ENCODE assay signal across 11 mouse cellular contexts in genomic region chr9:77463861-77464260, GRCm38 (mm10).
DNase-seq lines count a peak whose midpoint lies in the region; ATAC-seq lines count a peak whose summit lies in the region.
"Had no signal": no experiment of that assay in that cellular context is flagged by ENCODE, and none has a peak within 500 bp of the region (broad histone marks: within the 10 kb centered on the region; RNA-seq: fewer than 3 reads in every experiment).

No protein-coding gene starts in this region.

- H3K27me3 ChIP-seq in embryonic facial prominence, embryonic 12.5 days = no peaks in the 10 kb centered on the region
- H3K27me3 ChIP-seq in limb, embryonic 15.5 days = no peaks in the 10 kb centered on the region
- H3K27me3 ChIP-seq: midbrain, embryonic 13.5 days had no signal

- no peak overlapping the region for H3K4me2 ChIP-seq in embryonic facial prominence, embryonic 12.5 days (replicated peaks)
- H3K4me2 ChIP-seq in limb, embryonic 15.5 days = no peak overlapping the region
- H3K4me2 ChIP-seq: midbrain, embryonic 13.5 days had no signal

- H3K36me3 ChIP-seq in embryonic facial prominence, embryonic 12.5 days = peaks cover 8% of the 10 kb centered on the region
- peaks cover 12% of the 10 kb centered on the region; the same call in 1 of the 2 replicates for H3K36me3 ChIP-seq in limb, embryonic 15.5 days
- H3K36me3 ChIP-seq: midbrain, embryonic 13.5 days had no signal

- peak overlapping the region; percentile 46; the same call in 1 of the 2 replicates for H3K27ac ChIP-seq in embryonic facial prominence, embryonic 12.5 days
- peak overlapping the region; percentile 54; the same call in 1 of the 2 replicates for H3K27ac ChIP-seq in limb, embryonic 15.5 days
- H3K27ac ChIP-seq: midbrain, embryonic 13.5 days had no signal

- H3K4me3 ChIP-seq in embryonic facial prominence, embryonic 12.5 days = no peak overlapping the region
- H3K4me3 ChIP-seq in limb, embryonic 15.5 days = no peak overlapping the region
- H3K4me3 ChIP-seq: midbrain, embryonic 13.5 days had no signal

- no peak for ATAC-seq in embryonic facial prominence, embryonic 12.5 days (ENCODE audit: insufficient number of reproducible peaks, insufficient read depth, low FRiP score, low TSS enrichment)
- ATAC-seq in limb, embryonic 15.5 days (ENCODE audit: insufficient number of reproducible peaks, low FRiP score, low TSS enrichment, low read depth) = no peak
- ATAC-seq: midbrain, embryonic 13.5 days had no signal

- H3K4me1 ChIP-seq in embryonic facial prominence, embryonic 12.5 days = peaks cover 17% of the 10 kb centered on the region
- H3K4me1 ChIP-seq in limb, embryonic 15.5 days = peaks cover 23% of the 10 kb centered on the region

- 67% methylated on average over 7 of the region's 7 CpGs for whole genome bisulfite sequencing in embryonic facial prominence, embryonic 12.5 days
- 61% methylated on average over 7 of the region's 7 CpGs for WGBS in limb, embryonic 15.5 days

- H3K9me3 ChIP-seq in embryonic facial prominence, embryonic 12.5 days = no peaks in the 10 kb centered on the region
- no peaks in the 10 kb centered on the region for H3K9me3 ChIP-seq in limb, embryonic 15.5 days
- H3K9me3 ChIP-seq: midbrain, embryonic 13.5 days had no signal

- peak; percentile 56 to 68 for DNase-seq in heart, adult 18-20 months
- no peak for DNase-seq in heart, postnatal 25 days (ENCODE audit: low spot score)
- DNase-seq in heart, postnatal 10 days = peak; percentile 71 to 79
- DNase-seq in yolk sac, embryonic 10.5 days (ENCODE audit: low spot score) = no peak
- DNase-seq in layer of hippocampus, adult 9-11 months = no peak
- no peak for DNase-seq in gastrocnemius, postnatal 36 days
- DNase-seq: cerebellum, postnatal 36 days; right cerebral cortex, adult 18-20 months had no signal

- intact Hi-C loops in heart, postnatal 25 days (cut with DNase I) = no loop called here
- intact Hi-C loops in heart, postnatal 10 days (cut with DNase I) = no loop called here
- intact Hi-C loops in gastrocnemius, postnatal 36 days (cut with DNase I) = no loop called here

- H3K9ac ChIP-seq in embryonic facial prominence, embryonic 12.5 days = no peak overlapping the region
- no peak overlapping the region for H3K9ac ChIP-seq in limb, embryonic 15.5 days
- H3K9ac ChIP-seq: midbrain, embryonic 13.5 days had no signal

Comparison
In these comparisons a context has a peak if more than half of its experiments do, and no peak if none do; other contexts are left out.
1. DNase-seq: peak in heart, adult 18-20 months (2 of 2) and heart, postnatal 10 days (2 of 2); none in heart, postnatal 25 days (single experiment), yolk sac, embryonic 10.5 days (single experiment), layer of hippocampus, adult 9-11 months (single experiment) and gastrocnemius, postnatal 36 days (0 of 2).